Mouse (Mus musculus): ENCODE data around the gene Gsc2.

GRCm38 (mm10) chr16:17896091-17896490 is 18.8 kb downstream of the Gsc2 start:
- TF ChIP-seq CTCF (conservative IDR thresholded peaks at IDR 0.05; ENCODE audit: low read length) (no peak), POU5F1 (IDR thresholded peaks at IDR 0.05; ENCODE audit: borderline replicate concordance, low read length) (no peak)

Measured in E14TG2a.4 (cell line).